Mouse (Mus musculus) C2C12 (cell line): ENCODE measurements around the gene Tedc2.

Source experiments
- MYOG ChIP-seq: IDR thresholded peaks from one replicate; pipeline ENCODE4 v1.6.1; 2011; ENCODE audit not compliant: control insufficient read depth, insufficient read length; ENCODE audit errors: extremely low read depth
- USF1 ChIP-seq: IDR thresholded peaks from one replicate; pipeline ENCODE4 v1.6.1; 2011; ENCODE audit warnings: low read depth, mild to moderate bottlenecking, control low read depth, moderate library complexity

- TF ChIP-seq USF1: no peak
- no peak for TF ChIP-seq MYOG
These were observed 39.1 kb upstream of the Tedc2 start for GRCm38 (mm10) chr17:24259702-24260101.
